Mouse (Mus musculus) midbrain, embryonic 14.5 days (tissue): ENCODE measurements at regions not wholly inside any gene's neighbourhood (a gene's known extent, or its start where the extent isn't known, plus 50 kb on each side); places are given as distances from the start of the nearest gene placed in this dataset.
"Not testable (repeated sequence)": the region's sequence is repeated elsewhere in the genome, so short reads cannot be mapped to it uniquely, and the experiment has no call there.

Experiments used
- ATAC-seq: fragments of 200-750 bp; cut with Nextera tagmentation; 2 replicates; pipeline ENCODE4 v1.8.0; 2017; ENCODE audit warnings: moderate number of reproducible peaks, moderate library complexity; ENCODE audit not compliant: low FRiP score, low TSS enrichment
- DNase-seq: peaks from one replicate; pipeline ENCODE4 v3.0.0-alpha.2; 2015
- H3K27ac ChIP-seq: fragments of 300-500 bp; sonication (generic); replicated peaks from 2 replicates; pipeline ENCODE4 v1.5.1; 2014; ENCODE audit warnings: mild to moderate bottlenecking, low read depth, low read length, moderate library complexity
- H3K27me3 ChIP-seq: fragments of 300-500 bp; sonication (generic); 2 replicates; pipeline ENCODE4 v1.6.1; 2014; ENCODE audit warnings: low read length, control low read depth, mixed read lengths; ENCODE audit not compliant: control insufficient read depth, insufficient read depth
- H3K36me3 ChIP-seq: fragments of 300-500 bp; sonication (generic); 2 replicates; pipeline ENCODE4 v1.6.1; 2014; ENCODE audit warnings: low read length, control low read depth; ENCODE audit not compliant: control insufficient read depth, insufficient read depth
- H3K4me1 ChIP-seq: fragments of 300-500 bp; sonication (generic); 2 replicates; pipeline ENCODE4 v1.6.1; 2014; ENCODE audit warnings: mild to moderate bottlenecking, antibody characterized with exemption, low read length, control low read depth; ENCODE audit not compliant: control insufficient read depth, insufficient read depth
- H3K4me2 ChIP-seq: fragments of 300-500 bp; sonication (generic); 2 replicates; pipeline ENCODE4 v1.6.1; 2014; ENCODE audit warnings: mild to moderate bottlenecking, low read length, moderate library complexity
- H3K4me3 ChIP-seq: fragments of 300-500 bp; sonication (generic); replicated peaks from 2 replicates; pipeline ENCODE4 v1.5.1; 2014; ENCODE audit warnings: low read depth, low read length
- H3K9ac ChIP-seq: fragments of 300-500 bp; sonication (generic); replicated peaks from 2 replicates; pipeline ENCODE4 v1.6.1; 2014; ENCODE audit warnings: mild to moderate bottlenecking, low read length, moderate library complexity
- H3K9me3 ChIP-seq: fragments of 300-500 bp; sonication (generic); 2 replicates; pipeline ENCODE4 v1.6.1; 2016; ENCODE audit warnings: low read length, control low read depth, mixed read lengths; ENCODE audit not compliant: control insufficient read depth
- WGBS: fragments of 180-500 bp; shearing (Covaris S2); extraction: QIAGEN DNeasy Blood & Tissue Kit; methylation state at CpG from one replicate; pipeline ENCODE4 v1.1.7; 2014; 5-methylcytosine and 5-hydroxymethylcytosine counted together

DNA sequence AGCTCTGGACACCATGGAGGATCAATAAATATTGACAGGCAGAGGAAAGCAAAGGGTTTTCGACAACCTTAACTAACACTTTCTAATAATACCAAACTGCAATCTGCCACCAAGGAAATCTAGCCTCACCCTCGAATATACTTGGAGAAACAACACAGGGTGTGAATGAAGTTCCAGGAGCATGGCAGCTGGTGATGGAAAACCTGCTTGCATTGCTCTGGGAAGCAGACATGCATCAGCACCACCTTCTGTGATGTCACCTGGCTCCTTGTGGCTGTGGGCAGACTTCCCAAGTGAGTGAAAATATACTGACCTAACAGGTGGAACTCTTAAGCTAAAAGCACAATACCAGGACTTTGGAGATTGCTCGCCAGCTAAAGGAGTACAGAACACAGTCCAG, 338.5 kb downstream of the Tm4sf1 start:
- Histone ChIP-seq H3K4me3 (no peak overlapping the region), H3K4me2 (no peak overlapping the region), H3K36me3 (no peaks in the 10 kb centered on the region), H3K4me1 (peaks cover 12% of the 10 kb centered on the region), H3K9ac (no peak overlapping the region), H3K27ac (no peak overlapping the region), H3K9me3 (no peaks in the 10 kb centered on the region), H3K27me3 (no peaks in the 10 kb centered on the region)
- DNase-seq (no peak), ATAC-seq (no peak)
- 78% methylated on average over 3 of the region's 3 CpGs for WGBS

DNA sequence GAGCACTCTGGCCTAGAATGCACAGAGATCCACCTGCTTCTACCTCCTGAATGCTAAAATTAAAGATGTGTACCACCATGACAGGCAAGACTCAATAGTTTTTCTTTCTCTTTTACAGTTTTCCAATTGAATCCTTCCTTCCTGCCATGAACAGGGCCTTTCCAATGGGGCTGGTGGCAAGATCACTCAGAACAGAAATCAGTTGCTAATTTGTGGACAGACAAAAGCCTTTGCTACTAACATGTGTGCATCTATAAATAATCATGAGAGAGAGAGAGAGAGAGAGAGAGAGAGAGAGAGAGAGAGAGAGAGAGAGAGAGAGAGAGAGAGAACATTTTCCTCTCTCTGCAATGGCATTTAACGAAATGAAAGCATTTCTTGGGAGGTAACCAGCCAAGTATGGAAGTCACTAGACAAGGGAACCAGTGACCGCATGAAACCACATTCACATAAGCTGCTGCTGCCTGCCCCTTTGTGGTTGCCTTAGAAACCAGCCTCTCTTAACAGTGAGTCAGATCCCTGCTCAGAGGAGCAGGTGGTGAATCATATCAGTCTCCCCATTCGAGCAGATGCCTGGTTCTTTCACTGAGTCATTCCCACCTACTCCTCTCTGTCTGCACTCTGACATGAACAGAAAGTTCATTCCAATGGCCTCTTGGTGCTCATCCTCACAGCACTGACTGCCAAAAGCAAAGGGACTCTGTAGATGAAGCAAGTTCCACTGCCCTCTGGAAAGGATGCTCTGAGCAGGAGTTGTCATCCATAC, 339.4 kb downstream of the Tm4sf1 start:
- Histone ChIP-seq H3K9me3 (no peaks in the 10 kb centered on the region), H3K4me1 (peaks cover 12% of the 10 kb centered on the region), H3K27me3 (no peaks in the 10 kb centered on the region), H3K36me3 (no peaks in the 10 kb centered on the region), H3K4me2 (no peak overlapping the region), H3K27ac (peak overlapping the region; percentile 42), H3K4me3 (no peak overlapping the region), H3K9ac (no peak overlapping the region; the same call in 1 of the 2 replicates)
- WGBS = 2% methylated on average over 3 of the region's 3 CpGs
- ATAC-seq (peak; percentile 78), DNase-seq (peak; percentile 77)

- DNase-seq (no peak), ATAC-seq (no peak)
- H3K4me3 ChIP-seq = no peak overlapping the region
- H3K27me3 ChIP-seq = no peaks in the 10 kb centered on the region
- H3K9ac ChIP-seq = no peak overlapping the region
- no peak overlapping the region for H3K4me2 ChIP-seq
- H3K9me3 ChIP-seq = no peaks in the 10 kb centered on the region
- H3K27ac ChIP-seq = no peak overlapping the region
- WGBS = 62% methylated on average over 2 of the region's 2 CpGs
- peaks cover 22% of the 10 kb centered on the region for H3K4me1 ChIP-seq
- H3K36me3 ChIP-seq = no peaks in the 10 kb centered on the region
These were observed 344.8 kb downstream of the Tm4sf1 start for GRCm38 (mm10) chr3:56956978-56957377.

- ATAC-seq = no peak; the same call in 1 of the 2 replicates
- Histone ChIP-seq H3K4me3 (no peak overlapping the region), H3K36me3 (no peaks in the 10 kb centered on the region), H3K9me3 (no peaks in the 10 kb centered on the region), H3K27ac (peak overlapping the region; percentile 85), H3K27me3 (no peaks in the 10 kb centered on the region), H3K4me2 (no peak overlapping the region), H3K9ac (peak overlapping the region; percentile 16; the same call in 1 of the 2 replicates), H3K4me1 (peaks cover 19% of the 10 kb centered on the region)
- 9% methylated on average over 2 of the region's 2 CpGs for WGBS
- DNase-seq = no peak
These were observed 346.0 kb downstream of the Tm4sf1 start for GRCm38 (mm10) chr3:56955799-56956121.

DNA sequence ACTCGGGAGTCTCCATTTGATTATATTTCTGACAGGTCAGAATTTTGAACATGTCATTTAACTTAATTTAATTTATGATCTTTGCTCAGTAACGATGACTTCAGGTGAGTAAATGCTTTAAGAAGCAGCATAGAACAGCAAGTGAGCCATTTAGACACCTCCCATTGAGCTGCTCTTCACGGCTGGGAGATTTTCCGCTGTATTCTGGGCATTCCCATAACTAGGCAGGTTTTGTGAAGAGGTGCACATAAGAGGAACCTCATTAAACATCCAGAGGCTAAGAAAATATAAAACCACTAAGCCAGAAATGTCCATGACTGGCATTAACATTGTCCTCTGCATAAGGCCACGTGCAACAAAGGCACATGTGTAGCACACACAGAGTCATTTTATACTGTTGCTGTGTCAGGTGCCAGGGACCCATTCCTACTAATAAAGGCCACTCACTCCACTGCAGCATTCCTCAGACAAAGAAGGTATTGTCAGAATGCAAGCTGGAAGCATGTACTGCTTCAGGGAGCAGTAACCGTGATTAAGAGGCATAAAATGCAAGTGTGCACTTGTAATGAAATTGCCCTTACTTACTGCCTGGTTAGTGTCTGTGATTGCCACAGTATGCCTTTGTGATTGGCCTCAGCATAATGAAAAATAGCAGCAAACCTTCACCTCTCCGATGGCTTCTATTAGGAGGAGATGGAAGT, 346.5 kb downstream of the Tm4sf1 start:
- no peaks in the 10 kb centered on the region for H3K27me3 ChIP-seq
- H3K4me3 ChIP-seq = no peak overlapping the region
- peaks cover 19% of the 10 kb centered on the region for H3K4me1 ChIP-seq
- no peak overlapping the region for H3K4me2 ChIP-seq
- H3K9me3 ChIP-seq = no peaks in the 10 kb centered on the region
- H3K36me3 ChIP-seq = no peaks in the 10 kb centered on the region
- peak; percentile 77; the same call in 1 of the 2 replicates for ATAC-seq
- H3K27ac ChIP-seq = peak overlapping the region; percentile 85
- peak; percentile 57 for DNase-seq
- 20% methylated on average over 7 of the region's 7 CpGs for WGBS
- peak overlapping the region; percentile 16; the same call in 1 of the 2 replicates for H3K9ac ChIP-seq

- no CpG with 5 or more reads among the region's 1 CpGs for WGBS
- not testable (repeated sequence) for H3K27me3 ChIP-seq, H3K9ac ChIP-seq, H3K4me1 ChIP-seq, DNase-seq, H3K4me3 ChIP-seq, H3K36me3 ChIP-seq, ATAC-seq, H3K9me3 ChIP-seq, H3K27ac ChIP-seq, H3K4me2 ChIP-seq
These were observed 359.2 kb downstream of the Tm4sf1 start for GRCm38 (mm10) chr3:56942557-56942956.

DNA sequence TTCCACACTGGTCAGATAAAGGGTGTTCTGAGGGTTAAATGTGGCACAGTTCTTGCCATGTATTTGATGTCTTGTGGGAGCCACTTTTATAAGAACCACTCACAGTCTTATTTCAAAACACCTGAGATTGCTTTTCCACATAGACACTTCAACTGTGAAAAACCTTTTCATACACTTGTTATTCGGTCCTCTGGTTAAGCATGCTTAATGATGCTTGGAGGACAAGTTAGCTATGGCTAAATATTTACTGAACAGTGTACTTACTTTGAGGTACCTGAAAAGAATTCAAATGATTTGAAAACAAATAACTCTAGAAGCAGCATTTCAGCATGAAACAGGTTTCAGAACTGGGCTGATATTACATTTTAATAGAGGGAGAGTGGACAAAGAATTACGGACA, 372.8 kb downstream of the Tm4sf1 start:
- not testable (repeated sequence) for ATAC-seq, H3K27me3 ChIP-seq, H3K9ac ChIP-seq, H3K4me1 ChIP-seq, H3K36me3 ChIP-seq, H3K27ac ChIP-seq, DNase-seq, H3K9me3 ChIP-seq, H3K4me2 ChIP-seq, H3K4me3 ChIP-seq
- 86% methylated on average over 1 of the region's 2 CpGs for WGBS

GRCm38 (mm10) chr3:56898491-56898890, 403.3 kb downstream of the Tm4sf1 start:
- Histone ChIP-seq H3K9me3 (no peaks in the 10 kb centered on the region), H3K27ac (no peak overlapping the region), H3K9ac (no peak overlapping the region), H3K36me3 (no peaks in the 10 kb centered on the region), H3K4me2 (no peak overlapping the region), H3K27me3 (no peaks in the 10 kb centered on the region), H3K4me1 (no peaks in the 10 kb centered on the region), H3K4me3 (no peak overlapping the region)
- DNase-seq (no peak), ATAC-seq (no peak)
- 89% methylated on average over 2 of the region's 2 CpGs for WGBS

GRCm38 (mm10) chr3:56877062-56877461, 424.7 kb downstream of the Tm4sf1 start:
- DNase-seq = no peak
- WGBS = 91% methylated on average over 4 of the region's 4 CpGs
- H3K36me3 ChIP-seq = no peaks in the 10 kb centered on the region
- H3K9me3 ChIP-seq = no peaks in the 10 kb centered on the region
- H3K27ac ChIP-seq = no peak overlapping the region
- H3K4me3 ChIP-seq = no peak overlapping the region
- H3K9ac ChIP-seq = no peak overlapping the region
- no peaks in the 10 kb centered on the region for H3K4me1 ChIP-seq
- no peaks in the 10 kb centered on the region for H3K27me3 ChIP-seq
- H3K4me2 ChIP-seq = no peak overlapping the region
- no peak for ATAC-seq
